Mouse (Mus musculus) intestine, embryonic 14.5 days (tissue): ENCODE results near the gene Shld2. TPM values are rescaled to one million over a fixed set of nuclear protein-coding genes. Genes with fewer than 3 reads are reported as not detected.

ENCODE experiments used
- ATAC-seq: fragments of 200-750 bp; cut with Nextera tagmentation; replicated peaks from 2 replicates; pipeline ENCODE4 v1.8.0; 2017; ENCODE audit warnings: low read depth, moderate number of reproducible peaks, moderate TSS enrichment, moderate library complexity; ENCODE audit not compliant: low FRiP score, low TSS enrichment
- DNase-seq: peaks from one replicate; pipeline ENCODE4 v3.0.0-alpha.2; 2018; ENCODE audit warnings: low spot score
- H3K27ac ChIP-seq: fragments of 300-500 bp; sonication (generic); 2 replicates; pipeline ENCODE4 v1.5.1; 2014; ENCODE audit warnings: low read depth, mild to moderate bottlenecking, control low read depth
- H3K27me3 ChIP-seq: fragments of 300-500 bp; sonication (generic); replicated peaks from 2 replicates; pipeline ENCODE4 v1.6.1; 2014; ENCODE audit warnings: low read length, control low read depth; ENCODE audit not compliant: control insufficient read depth, insufficient read depth
- H3K36me3 ChIP-seq: fragments of 300-500 bp; sonication (generic); 2 replicates; pipeline ENCODE4 v1.6.1; 2014; ENCODE audit warnings: low read length, control low read depth; ENCODE audit not compliant: control insufficient read depth, insufficient read depth
- H3K4me1 ChIP-seq: fragments of 300-500 bp; sonication (generic); replicated peaks from 2 replicates; pipeline ENCODE4 v1.6.1; 2014; ENCODE audit warnings: low read length, control low read depth, mixed read lengths; ENCODE audit not compliant: control insufficient read depth, insufficient read depth
- H3K4me2 ChIP-seq: fragments of 300-500 bp; sonication (generic); 2 replicates; pipeline ENCODE4 v1.6.1; 2014; ENCODE audit warnings: low read length
- H3K4me3 ChIP-seq: fragments of 300-500 bp; sonication (generic); 2 replicates; pipeline ENCODE4 v1.5.1; 2014; ENCODE audit warnings: low read depth, low read length, control low read depth, mixed read lengths
- H3K9ac ChIP-seq: fragments of 300-500 bp; sonication (generic); 2 replicates; pipeline ENCODE4 v1.6.1; 2014; ENCODE audit warnings: mild to moderate bottlenecking, low read length
- H3K9me3 ChIP-seq: fragments of 300-500 bp; sonication (generic); 2 replicates; pipeline ENCODE4 v1.6.1; 2016; ENCODE audit warnings: low read length, control low read depth; ENCODE audit not compliant: control insufficient read depth
- WGBS: fragments of 180-500 bp; shearing (Covaris S2); extraction: QIAGEN DNeasy Blood & Tissue Kit; methylation state at CpG from one replicate; pipeline ENCODE4 v1.1.7; 2014; 5-methylcytosine and 5-hydroxymethylcytosine counted together
- polyA plus RNA-seq: library from polyadenylated mRNA; unstranded; fragments of >200 nt; fragmentation: Nextera tagmentation; extraction: Ambion mirVana; gene quantifications from 2 replicates; pipeline ENCODE4 v1.2.1, GENCODE M21; 2014

Gene Shld2
- polyA plus RNA-seq, 1 experiment from 2014 or later = 11.0 TPM

DNA sequence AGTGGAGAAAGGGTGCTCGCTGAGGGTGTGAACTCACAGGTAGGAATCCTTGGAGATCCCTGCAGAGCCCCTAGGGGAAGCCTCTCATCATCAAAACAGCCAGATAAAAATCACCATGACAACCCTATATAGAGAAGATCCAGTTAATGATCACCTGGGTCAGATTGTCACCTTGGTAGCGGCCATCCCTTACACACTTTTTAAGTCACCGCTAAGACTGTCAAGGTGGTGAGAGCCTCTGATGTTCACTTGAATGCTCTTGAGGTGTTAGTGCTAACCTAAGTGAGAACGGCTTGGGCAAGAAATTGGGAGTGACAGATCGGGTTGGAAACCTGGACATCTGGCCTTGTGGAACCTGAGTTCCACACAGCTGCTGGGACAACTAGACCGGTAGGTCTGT is 91.0 kb downstream of the Shld2 start, which contains the start of gene Syt15:
Gene Syt15 (plus strand): TSS at position 301 of the 400 bp plus-strand sequence.
- ATAC-seq (no peak), DNase-seq (no peak)
- peaks cover 24% of the 10 kb centered on the region for H3K27me3 ChIP-seq
- H3K9me3 ChIP-seq = no peaks in the 10 kb centered on the region
- peaks cover 7% of the 10 kb centered on the region for H3K4me1 ChIP-seq
- H3K4me2 ChIP-seq = peak within 1 kb of the TSS; percentile 47
- no peak within 1 kb of the TSS for H3K9ac ChIP-seq
- H3K36me3 ChIP-seq = no peaks in the 10 kb centered on the region
- H3K4me3 ChIP-seq = peak within 1 kb of the TSS; percentile 15
- 52% methylated on average over 6 of the region's 6 CpGs for WGBS
- no peak within 1 kb of the TSS for H3K27ac ChIP-seq

DNA sequence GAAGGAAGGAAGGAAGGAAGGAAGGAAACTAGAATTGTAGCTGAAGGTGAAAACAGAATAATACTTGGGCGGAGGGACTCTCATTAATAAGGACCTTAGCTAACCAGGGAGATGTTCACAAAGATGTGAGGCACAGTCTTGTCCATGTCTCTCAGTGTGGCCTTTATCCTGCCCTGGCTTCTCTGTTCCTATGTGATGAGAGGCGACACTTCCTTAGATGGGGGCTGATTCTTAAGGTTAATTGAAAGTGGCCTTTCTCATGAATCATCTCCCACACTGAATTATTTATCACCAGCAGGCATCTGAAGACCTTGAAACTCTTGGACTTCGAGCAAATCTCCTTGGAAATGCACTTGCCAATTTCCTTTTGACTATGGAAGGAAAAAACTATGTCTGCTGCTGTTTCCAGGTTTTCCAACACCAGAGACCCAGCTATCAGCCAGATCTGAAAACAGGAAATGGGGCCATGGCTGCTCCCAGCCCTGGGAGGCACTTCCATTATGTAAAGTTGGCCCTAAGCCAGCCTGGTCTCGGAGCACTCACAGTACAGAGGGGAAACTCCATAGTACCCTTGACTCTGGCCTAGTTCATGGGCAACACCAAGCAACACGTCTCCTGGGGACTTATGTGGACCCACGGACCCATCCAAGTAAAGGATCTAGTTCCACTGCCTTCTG is 94.7 kb downstream of the Shld2 start:
- 63% methylated on average over 6 of the region's 6 CpGs for WGBS
- Histone ChIP-seq H3K4me1 (peaks cover 7% of the 10 kb centered on the region), H3K4me3 (no peak overlapping the region), H3K27ac (no peak overlapping the region), H3K4me2 (no peak overlapping the region), H3K9me3 (no peaks in the 10 kb centered on the region), H3K9ac (no peak overlapping the region), H3K36me3 (no peaks in the 10 kb centered on the region), H3K27me3 (peaks cover 20% of the 10 kb centered on the region)
- DNase-seq (no peak), ATAC-seq (no peak)

DNA sequence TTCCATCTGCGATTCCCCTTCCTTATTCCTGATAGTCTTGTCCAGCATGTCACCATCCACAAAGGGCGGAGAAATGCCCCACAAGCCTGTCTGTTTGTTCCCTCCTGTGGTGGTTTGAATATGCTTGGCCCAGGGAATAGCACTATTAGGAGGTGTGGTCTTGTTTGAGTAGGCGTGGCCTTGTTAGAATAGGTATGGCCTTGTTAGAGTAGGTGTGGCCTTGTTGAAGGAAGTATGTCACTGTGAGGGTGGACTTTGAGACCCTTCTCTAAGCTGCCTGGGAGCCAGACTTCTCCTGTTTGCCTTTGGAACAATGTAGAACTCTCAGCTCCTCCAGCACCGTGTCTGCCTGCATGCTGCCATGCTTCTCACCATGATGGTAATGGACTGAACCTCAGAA is 100.4 kb downstream of the Shld2 start:
- DNase-seq (no peak), ATAC-seq (0 out of 2 replicates have a peak, but pooled peaks have one; percentile 27)
- no peak overlapping the region for H3K4me3 ChIP-seq
- H3K9me3 ChIP-seq = no peaks in the 10 kb centered on the region
- no peaks in the 10 kb centered on the region for H3K36me3 ChIP-seq
- H3K9ac ChIP-seq = no peak overlapping the region
- H3K27me3 ChIP-seq = no peaks in the 10 kb centered on the region
- H3K4me2 ChIP-seq = no peak overlapping the region
- no peak overlapping the region for H3K27ac ChIP-seq
- no peaks in the 10 kb centered on the region for H3K4me1 ChIP-seq
- whole genome bisulfite sequencing = 88% methylated on average over 4 of the region's 4 CpGs

DNA sequence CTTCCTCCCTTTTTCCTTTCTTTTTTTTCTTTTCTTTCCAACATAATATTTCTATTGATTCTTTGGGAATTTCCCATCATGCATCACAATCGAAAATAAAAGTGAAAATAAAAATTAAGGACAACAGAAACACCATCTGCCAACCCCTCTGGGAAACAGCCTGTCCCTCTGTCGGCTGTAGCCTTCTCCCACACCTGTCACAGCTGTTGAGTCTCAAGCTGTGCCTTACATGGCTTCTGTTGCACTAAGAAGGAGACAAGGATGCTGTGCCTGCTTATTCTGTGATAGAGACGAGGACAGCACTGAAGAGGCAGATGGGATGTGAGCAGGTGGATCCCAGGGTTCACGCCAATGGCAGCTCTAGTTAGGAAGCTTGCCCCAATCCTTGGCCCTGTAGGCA is 101.2 kb downstream of the Shld2 start:
- WGBS = 63% methylated on average over 4 of the region's 4 CpGs
- Histone ChIP-seq H3K4me2 (no peak overlapping the region), H3K9me3 (no peaks in the 10 kb centered on the region), H3K36me3 (no peaks in the 10 kb centered on the region), H3K4me1 (no peaks in the 10 kb centered on the region), H3K9ac (no peak overlapping the region), H3K27me3 (no peaks in the 10 kb centered on the region), H3K27ac (no peak overlapping the region), H3K4me3 (no peak overlapping the region)
- DNase-seq = no peak
- no peak for ATAC-seq

DNA sequence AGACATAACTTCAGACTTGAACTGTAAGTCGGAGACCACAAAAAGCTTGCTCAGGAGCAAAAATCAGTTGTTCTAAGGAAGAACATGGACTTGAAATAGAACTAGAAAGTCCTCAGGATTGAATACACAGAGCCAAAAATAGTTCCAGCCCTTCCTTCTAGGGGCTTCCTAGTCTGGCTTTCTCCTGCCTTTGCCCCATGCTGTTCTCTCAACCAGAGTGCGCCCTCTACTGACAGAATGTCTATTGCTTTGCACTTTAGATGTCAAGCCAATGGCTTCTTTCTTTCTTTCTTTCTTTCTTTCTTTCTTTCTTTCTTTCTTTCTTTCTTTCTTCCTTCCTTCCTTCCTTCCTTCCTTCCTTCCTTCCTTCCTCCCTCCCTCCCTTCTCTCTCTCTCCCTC is 101.6 kb downstream of the Shld2 start:
- no peaks in the 10 kb centered on the region for H3K9me3 ChIP-seq
- no peaks in the 10 kb centered on the region for H3K27me3 ChIP-seq
- no peak overlapping the region for H3K4me2 ChIP-seq
- 40% methylated on average over 2 of the region's 2 CpGs for WGBS
- no peaks in the 10 kb centered on the region for H3K4me1 ChIP-seq
- DNase-seq (no peak), ATAC-seq (no peak)
- H3K36me3 ChIP-seq = no peaks in the 10 kb centered on the region
- H3K4me3 ChIP-seq = no peak overlapping the region
- H3K27ac ChIP-seq = no peak overlapping the region
- H3K9ac ChIP-seq = no peak overlapping the region

DNA sequence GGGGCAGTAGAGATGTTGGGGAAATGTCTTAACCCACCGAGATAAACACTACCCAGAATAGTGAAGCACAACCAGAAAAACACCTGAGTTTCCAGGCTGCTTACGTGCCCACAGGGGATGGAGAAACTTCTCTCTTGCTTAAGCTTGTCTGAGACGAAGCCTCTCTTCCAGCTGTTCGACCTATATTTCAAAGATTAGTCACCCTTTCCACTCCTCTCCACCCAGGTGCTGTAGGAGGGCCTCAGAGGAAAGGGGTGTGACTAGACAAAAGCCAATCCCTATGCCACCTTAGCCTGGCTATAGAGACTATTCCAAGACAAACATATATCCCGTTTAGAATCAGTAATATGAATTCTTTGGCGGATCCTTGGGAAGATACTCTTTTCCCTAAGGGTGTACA is 102.3 kb downstream of the Shld2 start:
- no peak overlapping the region for H3K9ac ChIP-seq
- H3K36me3 ChIP-seq = no peaks in the 10 kb centered on the region
- DNase-seq (no peak), ATAC-seq (no peak)
- H3K9me3 ChIP-seq = no peaks in the 10 kb centered on the region
- H3K4me1 ChIP-seq = no peaks in the 10 kb centered on the region
- no peak overlapping the region for H3K4me2 ChIP-seq
- WGBS = 82% methylated on average over 6 of the region's 6 CpGs
- no peaks in the 10 kb centered on the region for H3K27me3 ChIP-seq
- no peak overlapping the region for H3K4me3 ChIP-seq
- H3K27ac ChIP-seq = no peak overlapping the region

DNA sequence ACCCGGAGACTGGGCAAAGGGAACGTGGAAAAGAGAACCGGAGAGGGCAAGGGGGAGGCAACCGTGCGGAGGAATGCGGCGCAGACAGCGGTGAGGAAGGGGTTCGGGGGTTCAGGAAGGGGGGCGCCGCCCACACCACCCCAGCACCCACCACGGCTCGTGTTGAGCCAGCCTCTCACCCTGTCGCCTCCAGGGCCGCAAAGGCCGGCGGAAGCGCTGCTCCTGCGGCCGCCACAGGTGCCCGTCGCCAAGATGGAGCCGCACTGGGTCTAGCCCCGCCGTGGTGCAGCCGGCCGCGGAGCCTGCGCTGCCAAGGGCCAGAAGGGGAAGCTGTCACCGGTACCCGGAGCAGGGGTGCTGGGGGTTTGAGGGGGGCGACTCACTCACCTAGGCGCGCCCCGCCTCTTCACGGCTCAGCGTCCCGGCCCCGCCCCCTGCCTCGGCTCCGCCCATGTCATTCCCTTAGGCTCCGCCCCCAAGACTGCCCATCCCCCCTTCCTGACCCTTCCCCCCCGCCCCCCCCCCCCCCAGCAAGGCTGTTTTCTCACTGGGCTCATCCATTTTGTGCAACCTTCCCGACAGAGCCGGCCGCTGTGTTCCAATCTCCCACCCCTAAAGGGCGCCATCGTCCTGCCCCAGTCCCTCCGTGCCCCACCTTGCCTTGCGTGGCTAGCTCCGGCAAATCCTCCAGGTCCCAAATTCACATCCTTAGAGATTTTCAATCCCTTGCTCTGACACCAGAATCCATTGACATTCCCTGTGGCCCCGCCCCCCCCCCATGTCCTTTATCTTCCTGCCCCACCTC is 108.9 kb downstream of the Shld2 start, which contains the start of gene Gprin2:
Gene Gprin2 (minus strand): TSS at position 423 of the 805 bp plus-strand sequence.
- DNase-seq = peak; percentile 78
- Histone ChIP-seq H3K4me2 (peak within 1 kb of the TSS; percentile 97), H3K27ac (no peak within 1 kb of the TSS), H3K36me3 (no peaks in the 10 kb centered on the region), H3K4me1 (no peaks in the 10 kb centered on the region; the same call in 1 of the 2 replicates), H3K27me3 (0 out of 2 replicates have a peak, but pooled peaks cover 4% of the 10 kb centered on the region), H3K4me3 (peak within 1 kb of the TSS; percentile 65), H3K9ac (peak within 1 kb of the TSS; percentile 46), H3K9me3 (no peaks in the 10 kb centered on the region)
- peak; percentile 61 for ATAC-seq
- 7% methylated on average over 35 of the region's 52 CpGs for WGBS

DNA sequence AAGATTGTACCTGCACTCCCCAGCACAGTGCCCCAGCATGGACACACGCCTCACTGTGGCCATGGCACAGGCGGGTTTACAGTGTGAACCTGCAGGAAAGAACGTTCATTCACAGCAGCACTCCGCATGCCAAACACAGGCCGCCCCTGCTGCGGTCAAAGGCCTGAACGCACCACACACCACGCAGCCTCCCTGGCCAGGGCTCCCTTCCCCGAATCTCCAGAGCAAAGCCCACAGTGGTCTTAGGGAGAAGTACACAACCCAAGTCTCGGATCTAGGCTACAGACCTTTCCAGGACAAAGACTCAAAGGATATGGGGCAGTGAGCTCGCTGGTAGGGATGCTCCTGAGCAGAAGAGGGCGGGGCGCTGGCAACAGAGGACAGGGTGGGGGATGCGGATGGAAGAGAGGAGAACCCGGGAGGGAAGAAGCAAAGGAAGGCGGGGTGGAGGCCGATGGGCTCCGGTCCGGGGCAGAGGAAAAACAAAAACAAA is 109.5 kb downstream of the Shld2 start:
- Histone ChIP-seq H3K4me3 (peak overlapping the region; percentile 65), H3K36me3 (no peaks in the 10 kb centered on the region), H3K4me1 (no peaks in the 10 kb centered on the region; the same call in 1 of the 2 replicates), H3K27me3 (0 out of 2 replicates have a peak, but pooled peaks cover 4% of the 10 kb centered on the region), H3K27ac (no peak overlapping the region), H3K4me2 (peak overlapping the region; percentile 97), H3K9ac (peak overlapping the region; percentile 46), H3K9me3 (no peaks in the 10 kb centered on the region)
- DNase-seq (peak; percentile 68), ATAC-seq (peak; percentile 67)
- 7% methylated on average over 19 of the region's 19 CpGs for WGBS
